Mouse (Mus musculus) layer of hippocampus, postnatal 14 days (tissue): Measurements from ENCODE around the gene Commd1. TPM values are rescaled to one million over a fixed set of nuclear protein-coding genes. Genes with fewer than 3 reads are reported as not detected.

Experiments
- DNase-seq, 2 experiments: peaks; one replicate each; pipeline ENCODE4 v3.0.0; 2021 to 2022; ENCODE audit warnings: low spot score in 2 of 2, mixed read lengths in 1 of 2
- total RNA-seq, 2 experiments: library from RNA; stranded (reverse); gene quantifications; 2 replicates each; pipeline ENCODE4 v1.2.3; 2021

Commd1 gene
- total RNA-seq, 2 experiments from 2014 or later: 54.8 to 61.3 TPM

- peak; percentile 88 to 93 for DNase-seq
These were observed 8.4 kb upstream of the Commd1 start, which contains the start of gene Cct4 for GRCm38 (mm10) chr11:22990393-22991126. TSS of gene Cct4 (plus strand) at chr11:22990519.

DNA sequence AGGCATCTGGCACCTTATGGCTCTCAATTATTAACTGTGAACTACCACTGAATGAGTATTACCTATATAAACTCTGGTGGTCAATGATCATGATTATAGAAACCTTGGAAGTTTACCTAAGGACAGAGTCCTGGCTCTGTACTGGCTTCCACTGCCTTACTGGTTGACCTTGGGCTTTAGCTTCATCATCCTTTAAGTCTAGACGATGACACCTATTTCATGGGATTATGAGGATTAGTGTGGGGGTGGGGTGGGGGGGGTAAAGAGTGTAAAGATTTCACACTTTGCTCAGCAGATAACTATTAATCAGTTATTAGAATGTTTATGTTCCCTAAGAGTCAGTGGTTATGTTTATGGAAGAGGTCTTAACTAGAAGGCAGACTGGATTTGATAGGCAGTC is 7.6 kb upstream of the Commd1 start:
- DNase-seq: no peak

DNA sequence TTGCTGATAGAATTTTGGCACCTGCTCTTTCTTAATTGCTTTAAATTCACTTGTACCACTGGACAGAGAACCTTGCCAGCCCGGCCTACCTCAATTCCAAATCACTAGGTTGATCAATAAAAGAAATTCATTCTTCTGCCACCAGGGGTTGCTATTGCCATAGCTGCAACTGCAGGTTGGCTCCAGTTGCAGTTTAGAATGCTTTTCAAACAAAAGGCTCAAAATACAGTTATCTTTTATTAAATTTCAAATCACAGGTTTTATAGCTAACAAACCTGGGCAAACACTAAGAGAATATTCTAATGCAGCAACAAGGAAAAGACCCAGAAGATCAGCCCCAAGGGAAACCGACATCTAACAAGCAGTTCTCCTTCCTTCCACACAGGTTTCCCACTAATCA is 5.2 kb upstream of the Commd1 start:
- DNase-seq: peak in 1 of 2 experiments; percentile 77

- no peak for DNase-seq
These were observed 3.3 kb upstream of the Commd1 start for GRCm38 (mm10) chr11:22985510-22985909.

DNA sequence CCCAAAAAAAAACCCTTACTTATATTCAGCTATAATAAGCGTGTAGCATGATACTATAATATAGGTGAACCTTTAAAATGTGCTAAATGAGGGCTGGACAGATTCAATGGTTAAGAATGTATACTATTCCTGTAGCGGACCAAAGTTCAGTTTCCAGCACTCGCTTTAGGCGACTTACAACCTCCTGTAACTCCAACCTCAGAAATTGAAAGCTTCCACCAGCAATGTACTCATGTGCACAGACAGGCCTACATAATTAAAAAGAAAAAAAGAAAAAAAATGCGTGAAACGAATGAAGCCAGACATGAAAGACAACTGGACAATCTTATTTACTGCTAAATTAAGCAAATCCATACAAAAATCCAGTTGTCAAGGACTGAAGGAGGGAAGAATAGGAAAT is 664 bp upstream of the Commd1 start:
- DNase-seq: no peak

DNA sequence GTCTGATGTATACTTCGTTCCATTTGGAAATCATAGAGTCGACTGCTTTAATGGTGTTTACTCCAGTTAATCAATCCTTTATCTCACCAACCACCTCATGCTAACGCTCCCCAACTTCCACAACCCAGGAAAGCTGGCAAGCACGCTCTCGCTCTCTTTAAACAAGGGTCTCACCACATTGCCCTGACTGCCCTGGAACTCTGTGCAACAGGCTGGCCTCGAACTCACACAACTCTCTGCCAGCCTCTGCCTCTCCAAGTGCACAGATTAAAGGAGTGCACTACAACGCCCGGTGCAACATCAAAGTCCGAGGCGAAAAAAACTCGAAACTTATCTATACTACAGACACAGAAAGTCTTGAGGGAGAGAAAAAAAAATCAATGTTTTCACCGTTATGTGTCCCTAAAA is 635 bp downstream of the Commd1 start:
- no peak for DNase-seq

DNA sequence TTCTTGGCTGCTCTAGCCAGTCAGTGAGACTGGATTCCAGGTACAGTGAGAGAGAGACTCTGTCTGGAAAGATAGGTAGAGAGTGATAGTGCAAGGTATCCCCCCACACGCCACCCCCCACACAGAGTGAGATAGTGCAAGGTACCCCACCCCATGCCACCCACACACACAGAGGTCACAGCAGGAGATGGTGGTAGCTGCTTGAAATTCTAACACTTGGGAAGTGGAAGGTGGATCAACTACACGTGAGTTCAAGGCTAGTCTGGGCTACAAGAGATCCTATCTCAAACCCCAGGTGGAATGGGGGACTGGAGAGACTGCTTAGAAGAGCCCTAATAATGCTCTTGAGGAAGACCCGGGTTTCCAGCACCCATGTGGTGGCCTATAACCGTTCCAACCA is 1.1 kb downstream of the Commd1 start:
- no peak for DNase-seq

GRCm38 (mm10) chr11:22979221-22979620 is 3.0 kb downstream of the Commd1 start:
- DNase-seq: no peak

GRCm38 (mm10) chr11:22978711-22979110 is 3.5 kb downstream of the Commd1 start:
- DNase-seq: no peak

GRCm38 (mm10) chr11:22978215-22978614 is 4.0 kb downstream of the Commd1 start:
- DNase-seq: no peak

GRCm38 (mm10) chr11:22973599-22973998 is 8.6 kb downstream of the Commd1 start:
- DNase-seq: no peak

- peak; percentile 88 for DNase-seq
These were observed 9.2 kb downstream of the Commd1 start for GRCm38 (mm10) chr11:22972746-22973526.

- DNase-seq: peak; percentile 45 to 71
These were observed 10.1 kb downstream of the Commd1 start, which contains the start of gene Zrsr1 for GRCm38 (mm10) chr11:22971835-22972709. TSS of gene Zrsr1 (plus strand) at chr11:22972005.

DNA sequence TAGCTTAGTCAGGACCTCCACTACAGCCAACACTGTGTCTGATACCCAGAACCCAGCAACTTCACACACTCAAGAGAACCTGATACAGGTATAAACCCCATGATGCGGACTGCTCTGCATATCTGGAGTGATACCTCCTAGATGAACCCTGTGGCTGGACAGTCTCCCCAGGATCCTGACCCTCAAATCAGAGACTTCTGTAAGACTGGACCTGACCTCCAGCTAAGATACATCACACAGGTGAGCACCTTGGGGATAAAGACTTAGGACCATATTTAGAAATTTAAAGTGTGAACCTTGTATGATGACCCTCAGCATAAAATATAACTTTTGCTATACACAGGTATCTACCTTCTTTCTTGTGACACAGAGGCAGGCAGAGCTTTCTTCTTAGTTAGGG is 11.6 kb downstream of the Commd1 start:
- DNase-seq: no peak

DNA sequence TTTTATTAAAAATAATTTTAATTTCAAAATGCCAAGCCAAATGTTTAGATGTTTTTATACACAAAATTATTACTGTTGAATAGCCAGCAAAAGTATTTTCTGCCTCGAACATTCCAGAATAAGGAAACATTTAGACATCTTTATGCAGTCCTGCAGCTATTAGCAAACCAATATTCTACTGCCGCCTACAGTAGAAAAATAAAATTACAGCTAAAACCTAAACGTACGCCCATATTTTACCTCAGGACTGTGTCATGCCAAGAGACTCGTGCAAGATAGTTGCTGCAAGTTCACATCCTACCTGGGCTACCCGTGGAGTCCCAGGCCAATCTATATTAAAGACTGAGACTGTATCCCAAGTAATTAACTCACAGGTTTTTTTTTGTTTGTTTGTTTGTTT is 12.7 kb downstream of the Commd1 start:
- DNase-seq: peak in 1 of 2 experiments; percentile 53

DNA sequence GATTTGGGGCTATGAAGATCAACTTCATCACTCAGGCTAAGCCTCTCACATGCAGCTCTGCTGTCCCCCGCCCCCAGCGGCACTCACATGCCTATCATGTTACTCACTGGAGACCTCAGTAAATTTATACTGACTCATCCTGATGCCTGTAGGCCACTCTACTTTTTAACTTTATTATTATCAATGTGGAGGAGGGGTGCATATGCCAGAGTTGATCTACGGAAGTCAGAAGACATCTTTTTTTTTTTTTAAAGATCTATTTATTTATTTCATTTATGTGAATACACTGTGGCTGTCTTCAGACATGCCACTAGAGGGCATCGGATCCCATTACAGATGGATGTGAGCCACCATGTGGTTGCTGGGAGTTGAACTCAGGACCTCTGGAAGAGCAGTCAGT is 16.7 kb downstream of the Commd1 start:
- no peak for DNase-seq

GRCm38 (mm10) chr11:22964401-22964800 is 17.8 kb downstream of the Commd1 start:
- DNase-seq: no peak

DNA sequence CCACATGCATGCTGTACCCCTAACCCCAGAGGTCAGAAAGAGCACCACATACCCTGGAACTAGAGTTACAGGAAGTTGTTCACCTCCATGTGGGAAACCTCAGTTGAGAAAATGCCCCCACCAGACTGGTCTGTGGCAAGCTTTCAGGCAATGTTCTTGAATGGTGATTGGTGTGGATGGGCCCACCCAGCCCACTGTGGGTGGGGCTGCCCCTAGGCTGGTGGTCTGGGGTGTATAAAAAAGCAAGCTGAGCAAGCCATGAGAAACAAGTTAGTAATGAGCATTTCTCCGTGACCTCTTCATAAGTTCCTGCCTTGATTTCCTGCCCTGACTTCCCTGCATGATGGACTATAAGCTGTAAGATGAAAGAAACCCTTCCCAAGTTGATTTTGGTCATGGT is 20.1 kb downstream of the Commd1 start:
- DNase-seq: no peak

- DNase-seq: no peak
These were observed 24.3 kb downstream of the Commd1 start for GRCm38 (mm10) chr11:22957791-22958374.

DNA sequence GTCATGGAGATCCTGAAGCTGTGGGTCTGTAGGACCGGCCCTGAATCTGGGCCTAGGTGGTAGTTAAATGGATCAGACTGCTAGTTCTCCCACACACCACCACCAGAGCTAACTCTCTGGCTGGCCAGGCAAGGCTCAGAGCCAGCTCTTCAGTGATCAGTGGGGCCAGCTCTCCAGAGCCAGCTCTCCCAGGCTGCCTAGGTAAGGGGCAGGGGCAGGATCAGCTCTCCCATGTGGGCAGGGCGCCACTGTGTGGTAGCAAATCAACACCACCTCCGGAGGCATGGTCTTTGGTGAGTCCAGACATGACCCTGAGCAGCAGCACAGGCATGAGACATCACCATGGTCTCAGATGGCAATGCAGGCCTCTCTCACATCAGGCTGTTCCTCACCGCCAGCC is 25.4 kb downstream of the Commd1 start:
- DNase-seq: no peak

DNA sequence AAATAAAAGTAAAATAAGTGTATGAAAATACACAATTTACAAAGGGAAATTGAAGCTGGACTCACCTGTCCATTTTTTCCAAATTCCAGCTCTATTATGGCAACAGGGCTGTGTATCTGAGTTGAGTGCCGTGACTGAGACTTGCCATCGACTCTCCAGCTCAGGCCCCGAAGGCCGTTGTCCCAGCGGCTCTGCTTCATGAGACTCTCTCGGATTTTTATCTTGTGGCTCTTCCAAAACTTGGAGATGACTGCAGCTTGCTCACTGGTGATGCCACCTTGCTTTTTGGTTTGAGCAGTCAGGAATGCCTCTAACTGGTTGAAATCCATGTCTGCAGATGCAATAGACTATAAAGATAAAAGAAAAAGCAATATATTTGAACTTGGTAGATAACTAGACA is 25.8 kb downstream of the Commd1 start:
- no peak for DNase-seq
